Mouse (Mus musculus): ENCODE results near the gene Olfr374.

- TF ChIP-seq CTCF (IDR thresholded peaks at IDR 0.05; ENCODE audit: low read depth, low read length) (no peak), TAL1 (conservative IDR thresholded peaks at IDR 0.05; ENCODE audit: low read depth, low read length) (no peak)
Observed at GRCm38 (mm10) chr8:72127834-72128233, 21.0 kb downstream of the Olfr374 start.

Data from G1E (cell line).